Mouse (Mus musculus) heart, postnatal 0 days (tissue): ENCODE results near the gene Smchd1.
"Not testable (repeated sequence)": the region's sequence is repeated elsewhere in the genome, so short reads cannot be mapped to it uniquely, and the experiment has no call there.

Source experiments
- CTCF ChIP-seq: IDR thresholded peaks from 2 replicates; pipeline ENCODE4 v1.5.1; 2016; ENCODE audit warnings: antibody characterized with exemption, control low read depth, low read depth
- EP300 ChIP-seq: IDR thresholded peaks from 2 replicates; pipeline ENCODE4 v1.6.1; 2016; ENCODE audit warnings: antibody characterized with exemption, low read depth

DNA sequence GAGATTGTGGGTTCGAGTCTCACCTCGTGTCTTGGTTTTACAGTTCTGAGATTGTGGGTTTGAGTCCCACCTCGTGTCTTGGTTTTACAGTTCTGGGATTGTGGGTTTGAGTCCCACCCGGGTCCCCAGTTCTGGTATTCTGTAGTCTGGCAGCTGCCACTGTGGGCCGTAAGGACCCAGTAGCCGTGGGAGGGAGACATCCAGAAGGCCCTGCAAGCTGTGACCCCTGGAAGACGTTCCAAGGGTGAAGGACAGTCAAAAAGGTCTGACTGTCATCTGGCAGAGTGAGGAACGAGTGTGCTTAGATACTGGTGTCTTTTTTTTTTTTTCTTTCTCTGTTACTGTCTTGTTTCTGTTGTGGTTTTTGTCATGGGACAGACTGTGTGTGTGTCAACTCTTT, 154.4 kb downstream of the Smchd1 start:
- TF ChIP-seq CTCF, EP300: not testable (repeated sequence)
